Mouse (Mus musculus) ES-Bruce4 (cell line): ENCODE measurements at regions not wholly inside any gene's neighbourhood (a gene's known extent, or its start where the extent isn't known, plus 50 kb on each side); places are given as distances from the start of the nearest gene placed in this dataset.

Experiments
- CTCF ChIP-seq: IDR thresholded peaks from one replicate; pipeline ENCODE4 v1.8.1; 2011; ENCODE audit warnings: low read depth, low read length
- EP300 ChIP-seq: IDR thresholded peaks from 2 replicates; pipeline ENCODE4 v1.6.1; 2011; ENCODE audit warnings: low read depth, low read length; ENCODE audit not compliant: insufficient read depth
- POLR2A ChIP-seq: IDR thresholded peaks from one replicate; pipeline ENCODE4 v1.8.1; 2011; ENCODE audit warnings: low read length; ENCODE audit not compliant: insufficient read depth

- no peak for TF ChIP-seq CTCF
- TF ChIP-seq EP300: no peak
- no peak for TF ChIP-seq POLR2A
Measured at GRCm38 (mm10) chr16:75353394-75353793, 232.5 kb downstream of the Lipi start.
